Mouse (Mus musculus) G1E (cell line): ENCODE results near the gene Tex9. TPM values are rescaled to one million over a fixed set of nuclear protein-coding genes. Genes with fewer than 3 reads are reported as not detected.

ENCODE experiments used
- ATAC-seq: 2 replicates; pipeline ENCODE4 v1.8.0; 2016; ENCODE audit warnings: mild to moderate bottlenecking; ENCODE audit not compliant: insufficient number of reproducible peaks, poor library complexity, low FRiP score, severe bottlenecking; ENCODE audit errors: extremely low read depth
- DNase-seq: peaks from one replicate; pipeline ENCODE4 v3.0.0; 2012; ENCODE audit warnings: low spot score
- H3K27me3 ChIP-seq: 2 replicates; pipeline ENCODE4 v1.6.1; 2012; ENCODE audit warnings: mild to moderate bottlenecking, low read length, inconsistent platforms; ENCODE audit not compliant: insufficient read depth
- H3K36me3 ChIP-seq: replicated peaks from 2 replicates; pipeline ENCODE3; 2012; ENCODE audit warnings: mild to moderate bottlenecking, inconsistent platforms
- H3K4me1 ChIP-seq: 2 replicates; pipeline ENCODE4 v1.6.1; 2012; ENCODE audit warnings: low read depth, low read length, inconsistent platforms, mixed read lengths; ENCODE audit not compliant: insufficient read depth
- H3K4me3 ChIP-seq: 2 replicates; pipeline ENCODE4 v1.5.1; 2012; ENCODE audit warnings: low read depth, mild to moderate bottlenecking, inconsistent platforms, low read length, moderate library complexity, mixed read lengths
- H3K9me3 ChIP-seq: replicated peaks from 2 replicates; pipeline ENCODE4 v1.6.1; 2012; ENCODE audit warnings: inconsistent platforms
- CTCF ChIP-seq: IDR thresholded peaks from 2 replicates; pipeline ENCODE4 v1.5.1; 2012; ENCODE audit warnings: low read depth, low read length, inconsistent platforms, mixed read lengths
- GATA1 ChIP-seq: IDR thresholded peaks from 2 replicates; pipeline ENCODE4 v1.6.1; 2012; ENCODE audit warnings: borderline replicate concordance, low read length, inconsistent platforms, mixed read lengths
- GATA2 ChIP-seq: IDR thresholded peaks from 2 replicates; pipeline ENCODE4 v1.6.1; 2012; ENCODE audit warnings: low read depth, low read length, inconsistent platforms, borderline replicate concordance
- POLR2AphosphoS5 ChIP-seq: IDR thresholded peaks from 2 replicates; pipeline ENCODE4 v1.6.1; 2012; ENCODE audit warnings: low read depth, low read length, inconsistent platforms; ENCODE audit not compliant: insufficient replicate concordance
- TAL1 ChIP-seq: conservative IDR thresholded peaks from 2 replicates; pipeline ENCODE4 v1.6.1; 2012; ENCODE audit warnings: low read depth, low read length, inconsistent platforms, mixed read lengths
- polyA plus RNA-seq: library from polyadenylated mRNA; stranded (reverse); fragments of >175 nt; gene quantifications from 2 replicates; pipeline ENCODE4 v1.2.3, GENCODE M21; 2012
- total RNA-seq, 2 experiments: library from RNA; stranded (forward) in 1 of 2; stranded (reverse) in 1 of 2; fragments of 200-1000 nt in 1 of 2; fragments of >200 nt in 1 of 2; fragmentation: Nextera tagmentation in 1 of 2; gene quantifications; 2 replicates each; pipeline ENCODE4 v1.2.3; 2014 to 2017

Gene Tex9
- total and polyA plus RNA-seq, 3 experiments: 31.0 to 164 (median 124) TPM

DNA sequence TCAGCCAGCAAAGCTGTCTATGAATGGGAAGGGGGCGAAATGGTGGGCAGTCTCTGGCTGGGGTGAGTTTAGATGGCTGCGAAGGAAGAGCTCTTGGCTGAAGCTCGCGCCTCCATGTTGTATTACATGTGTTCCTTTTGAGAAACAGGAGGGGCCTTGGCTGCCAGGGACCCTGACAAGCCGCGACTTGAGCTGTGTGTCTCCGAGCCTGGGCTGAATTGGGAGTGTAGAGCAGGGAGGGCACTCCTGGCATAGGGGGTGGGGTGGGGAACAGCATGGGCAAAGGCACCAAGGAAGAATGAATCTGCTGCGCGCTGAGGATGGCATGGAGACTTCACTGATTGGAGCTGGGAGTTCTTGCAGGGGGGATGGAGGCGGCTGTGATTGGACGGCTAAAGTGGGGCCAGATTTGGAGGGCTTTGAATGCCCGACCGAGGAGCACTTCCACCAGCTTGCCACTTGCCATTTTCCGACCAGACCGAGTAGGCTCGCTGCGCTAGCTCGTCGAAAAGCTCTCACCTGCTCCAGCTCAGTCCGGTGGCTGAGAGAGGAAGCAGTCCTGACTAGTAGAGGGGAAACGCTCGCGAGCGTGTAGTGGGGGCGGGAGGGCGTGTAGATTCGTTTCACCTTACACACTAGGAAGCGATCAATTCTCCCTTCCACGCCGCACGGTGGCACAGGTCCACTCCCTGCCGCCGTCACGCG lies 39.4 kb upstream of the Tex9 start:
- H3K36me3 ChIP-seq: peaks cover 4% of the 10 kb centered on the region
- H3K27me3 ChIP-seq: no peaks in the 10 kb centered on the region
- ATAC-seq (peak; percentile 19), DNase-seq (peak; percentile 57)
- H3K4me1 ChIP-seq: peaks cover 19% of the 10 kb centered on the region
- H3K9me3 ChIP-seq: no peaks in the 10 kb centered on the region
- TF ChIP-seq GATA2 (no peak), POLR2AphosphoS5 (no peak), TAL1 (no peak), CTCF (no peak)
- H3K4me3 ChIP-seq: peak overlapping the region; percentile 91

DNA sequence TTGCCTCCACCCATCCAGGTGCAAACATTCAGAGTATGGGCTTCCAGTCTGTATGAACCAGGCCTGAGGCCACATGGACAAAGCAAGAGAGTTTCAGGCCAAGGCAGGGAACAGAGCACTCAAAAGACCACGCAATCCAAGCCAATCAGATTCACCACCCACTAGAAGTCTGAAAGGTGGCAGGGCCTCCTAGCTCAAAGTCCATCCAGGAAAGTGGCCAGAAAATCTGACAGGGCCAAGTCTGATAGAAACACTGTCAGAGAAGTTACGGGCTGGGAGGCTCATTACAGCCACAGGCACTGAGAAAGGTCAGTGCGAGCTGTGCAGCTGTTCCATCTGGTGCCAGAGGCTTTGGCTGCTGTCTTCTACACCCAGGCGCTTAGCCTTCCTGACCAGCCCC lies 38.8 kb upstream of the Tex9 start:
- TF ChIP-seq GATA2 (no peak), GATA1 (no peak), TAL1 (no peak), CTCF (no peak), POLR2AphosphoS5 (no peak)
- no peak for DNase-seq

DNA sequence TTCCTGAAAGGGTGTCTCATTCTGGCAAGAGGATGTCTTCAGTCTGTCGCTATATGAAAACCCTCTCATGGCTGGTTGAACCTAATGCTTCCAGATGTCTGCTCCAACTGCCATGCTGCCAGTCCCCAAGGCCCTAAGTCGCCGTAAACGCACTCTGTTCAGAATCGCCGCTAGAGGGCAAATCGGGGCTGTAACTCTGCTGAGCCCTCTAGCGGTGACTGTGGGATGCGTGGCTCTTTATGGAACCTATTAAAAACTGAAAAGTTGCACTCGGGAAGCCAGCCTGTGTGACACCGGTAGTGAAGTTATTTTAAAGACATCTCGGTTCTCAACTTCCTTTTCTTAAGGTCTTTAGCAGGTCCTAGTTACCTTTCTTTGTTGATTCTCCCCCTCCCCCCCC lies 38.2 kb upstream of the Tex9 start:
- H3K27me3 ChIP-seq: no peaks in the 10 kb centered on the region
- no peaks in the 10 kb centered on the region for H3K9me3 ChIP-seq
- DNase-seq: peak; percentile 37
- peaks cover 23% of the 10 kb centered on the region for H3K4me1 ChIP-seq
- H3K4me3 ChIP-seq: no peak overlapping the region; the same call in 1 of the 2 replicates
- peaks cover 4% of the 10 kb centered on the region for H3K36me3 ChIP-seq
- TF ChIP-seq CTCF (peak; percentile 95), GATA2 (no peak), GATA1 (no peak), TAL1 (no peak), POLR2AphosphoS5 (no peak)
- peak; percentile 67 for ATAC-seq

More for the DNA sequence above, 38.8 kb upstream of the Tex9 start:
- H3K4me3 ChIP-seq: peak overlapping the region; percentile 91; the same call in 1 of the 2 replicates
- H3K9me3 ChIP-seq: no peaks in the 10 kb centered on the region
- peaks cover 4% of the 10 kb centered on the region for H3K36me3 ChIP-seq
- H3K4me1 ChIP-seq: peaks cover 25% of the 10 kb centered on the region
- no peaks in the 10 kb centered on the region for H3K27me3 ChIP-seq
- no peak for ATAC-seq

DNA sequence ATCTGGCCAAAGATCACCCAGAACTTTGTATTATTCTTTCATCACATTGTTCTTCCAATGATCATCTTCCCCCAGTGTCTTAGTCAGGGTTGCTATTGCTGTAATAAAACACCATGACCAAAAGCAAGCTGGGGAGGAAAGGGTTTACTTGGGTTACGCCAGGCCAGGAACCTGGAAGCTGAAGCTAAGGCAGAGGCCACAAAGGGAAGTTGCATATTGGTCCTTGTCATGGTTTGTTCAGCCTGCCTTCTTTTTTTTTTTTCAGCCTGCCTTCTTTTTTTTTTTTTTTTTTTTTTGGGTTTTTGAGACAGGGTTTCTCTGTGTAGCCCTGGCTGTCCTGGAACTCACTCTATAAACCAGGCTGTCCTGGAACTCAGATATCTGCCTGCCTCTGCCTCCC lies 34.1 kb upstream of the Tex9 start:
- TF ChIP-seq CTCF (no peak), GATA2 (no peak), POLR2AphosphoS5 (no peak), TAL1 (no peak), GATA1 (no peak)
- Histone ChIP-seq H3K27me3 (no peaks in the 10 kb centered on the region), H3K4me3 (no peak overlapping the region), H3K9me3 (no peaks in the 10 kb centered on the region), H3K4me1 (peaks cover 16% of the 10 kb centered on the region), H3K36me3 (peaks cover 6% of the 10 kb centered on the region)
- ATAC-seq: no peak
- no peak for DNase-seq

DNA sequence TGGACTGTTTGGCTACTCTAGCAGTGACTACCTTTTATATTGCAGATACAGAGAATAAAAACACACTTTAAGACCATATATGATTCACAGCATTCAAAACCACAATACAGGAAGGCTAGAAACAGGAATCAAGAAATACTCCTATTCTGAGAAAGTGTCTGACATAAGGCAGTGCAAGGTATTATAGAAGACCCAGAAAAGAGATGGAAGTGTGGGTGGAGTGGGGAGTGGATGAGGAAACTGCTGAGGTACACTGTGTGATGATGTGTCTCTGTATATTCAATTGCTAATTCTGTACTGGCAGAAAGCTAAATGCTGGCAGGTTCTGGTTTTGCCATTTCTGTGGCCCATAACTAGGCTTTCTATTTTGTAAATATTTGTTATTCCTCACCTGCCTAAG lies 28.8 kb upstream of the Tex9 start:
- no peak for DNase-seq
- Histone ChIP-seq H3K36me3 (peaks cover 7% of the 10 kb centered on the region), H3K27me3 (no peaks in the 10 kb centered on the region), H3K9me3 (no peaks in the 10 kb centered on the region), H3K4me1 (peaks cover under 1% of the 10 kb centered on the region; the same call in 1 of the 2 replicates), H3K4me3 (no peak overlapping the region)
- no peak for ATAC-seq
- TF ChIP-seq TAL1 (no peak), GATA1 (no peak), GATA2 (no peak), POLR2AphosphoS5 (no peak), CTCF (no peak)

DNA sequence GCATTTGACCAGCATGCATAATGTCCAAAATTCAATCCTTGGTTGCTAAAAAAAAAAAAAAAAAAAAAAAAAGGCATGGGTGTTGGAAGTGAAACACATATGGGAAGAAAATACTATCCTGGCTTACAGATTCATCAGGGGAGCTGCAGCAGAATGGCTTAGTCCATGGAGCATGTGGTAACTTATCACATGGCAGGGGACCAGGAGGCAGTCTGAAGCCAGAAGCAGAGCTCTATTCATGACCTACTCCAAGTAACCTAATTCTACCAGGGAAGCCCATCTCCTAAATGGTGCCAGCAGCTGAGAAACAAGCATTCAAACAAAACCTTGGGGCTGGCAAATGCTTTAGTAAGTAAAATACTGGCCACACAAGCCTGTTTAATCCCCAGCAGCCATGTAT lies 27.2 kb upstream of the Tex9 start:
- TF ChIP-seq GATA2 (no peak), POLR2AphosphoS5 (no peak), TAL1 (no peak)
- DNase-seq: no peak
- no peaks in the 10 kb centered on the region for H3K27me3 ChIP-seq
- no peak overlapping the region for H3K4me3 ChIP-seq
- no peak for ATAC-seq
- no peaks in the 10 kb centered on the region for H3K9me3 ChIP-seq
- H3K4me1 ChIP-seq: no peaks in the 10 kb centered on the region; the same call in 1 of the 2 replicates
- peaks cover 7% of the 10 kb centered on the region for H3K36me3 ChIP-seq
